In the genomic region with DNA sequence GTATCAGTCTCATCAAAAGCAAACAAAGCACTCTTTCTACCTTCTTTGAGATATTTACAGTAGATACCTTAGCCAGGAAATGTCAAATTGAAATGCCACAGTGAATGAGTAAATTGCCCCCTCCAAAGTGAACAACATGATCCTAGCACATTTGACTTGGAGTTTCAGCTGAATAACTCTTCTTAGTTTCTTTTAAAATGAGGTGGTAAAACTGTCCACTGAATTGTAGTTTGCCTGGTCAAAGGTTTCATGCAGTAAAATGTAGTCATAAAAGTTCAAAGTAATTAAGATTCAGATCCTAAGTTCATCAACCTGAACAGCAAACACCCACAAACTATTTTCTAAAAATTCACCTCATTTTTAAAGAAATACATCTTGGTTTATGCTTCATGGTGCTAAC, we compare ENCODE assay signal across 25 mouse cellular contexts.
"Had no signal": no experiment of that assay in that cellular context is flagged by ENCODE, and none has a peak within 500 bp of the region (broad histone marks: within the 10 kb centered on the region; RNA-seq: fewer than 3 reads in every experiment).

No protein-coding gene starts in this region.

- H3K27ac ChIP-seq: heart, embryonic 10.5 days; hindbrain, embryonic 10.5 days; hindbrain, embryonic 12.5 days; hindbrain, embryonic 14.5 days; kidney, embryonic 15.5 days; layer of hippocampus, adult 2 months; left cerebral cortex, adult 2 months; limb, embryonic 10.5 days; limb, embryonic 12.5 days; liver, embryonic 13.5 days; liver, embryonic 15.5 days had no signal

- H3K4me3 ChIP-seq: heart, embryonic 10.5 days; heart, embryonic 12.5 days; hindbrain, embryonic 10.5 days; hindbrain, embryonic 12.5 days; kidney, embryonic 15.5 days; layer of hippocampus, adult 2 months; left cerebral cortex, adult 2 months; limb, embryonic 10.5 days; limb, embryonic 12.5 days; liver, embryonic 13.5 days; liver, embryonic 15.5 days had no signal

- H3K4me2 ChIP-seq: heart, embryonic 12.5 days; hindbrain, embryonic 12.5 days; hindbrain, embryonic 14.5 days; kidney, embryonic 15.5 days; limb, embryonic 12.5 days; liver, embryonic 11.5 days; liver, embryonic 13.5 days; liver, embryonic 15.5 days had no signal

- H3K9me3 ChIP-seq: heart, embryonic 10.5 days; heart, embryonic 12.5 days; hindbrain, embryonic 10.5 days; hindbrain, embryonic 12.5 days; kidney, embryonic 15.5 days; limb, embryonic 10.5 days; limb, embryonic 12.5 days; liver, embryonic 13.5 days; liver, embryonic 15.5 days had no signal

- ATAC-seq: hindbrain, embryonic 16.5 days; inflammation-experienced regulatory T-cells, adult 6 months had no signal

- H3K9ac ChIP-seq: heart, embryonic 12.5 days; hindbrain, embryonic 12.5 days; hindbrain, embryonic 14.5 days; kidney, embryonic 15.5 days; limb, embryonic 12.5 days; liver, embryonic 13.5 days; liver, embryonic 15.5 days had no signal

- H3K36me3 ChIP-seq: heart, embryonic 10.5 days; heart, embryonic 12.5 days; hindbrain, embryonic 10.5 days; hindbrain, embryonic 12.5 days; kidney, embryonic 15.5 days; limb, embryonic 10.5 days; limb, embryonic 12.5 days; liver, embryonic 13.5 days; liver, embryonic 15.5 days had no signal

- DNase-seq: gastrocnemius, postnatal 25 days; heart, adult 18-20 months; heart, postnatal 10 days; heart, postnatal 4 days; kidney, adult 11 months; kidney, adult 2 months; kidney, adult 9 months; kidney, postnatal 10 days; kidney, postnatal 25 days; liver; liver, embryonic 13.5 days had no signal

- H3K27me3 ChIP-seq: heart, embryonic 12.5 days; hindbrain, embryonic 12.5 days; kidney, embryonic 15.5 days; limb, embryonic 12.5 days; liver, embryonic 13.5 days; liver, embryonic 15.5 days had no signal

- H3K4me1 ChIP-seq: heart, embryonic 10.5 days; heart, embryonic 12.5 days; hindbrain, embryonic 10.5 days; hindbrain, embryonic 12.5 days; limb, embryonic 10.5 days; limb, embryonic 12.5 days; liver, embryonic 13.5 days; liver, embryonic 15.5 days had no signal
